Mouse (Mus musculus): ENCODE results near the gene Akna. TPM values are rescaled to one million over a fixed set of nuclear protein-coding genes. Genes with fewer than 3 reads are reported as not detected.

The Akna gene
- total and polyA plus RNA-seq, 2 experiments from 2014 or later: 3.8 to 6.1 TPM

GRCm38 (mm10) chr4:63440262-63440661 lies 37.1 kb upstream of the Akna start:
- 54% methylated on average over 7 of the region's 7 CpGs for WGBS
- DNase-seq (no peak), ATAC-seq (peak; percentile 54)
- Histone ChIP-seq H3K27me3 (ENCODE audit: insufficient read depth, low read length) (no peaks in the 10 kb centered on the region), H3K4me2 (ENCODE audit: low read depth) (no peak overlapping the region), H3K9ac (no peak overlapping the region), H3K27ac (ENCODE audit: low read depth, low read length) (no peak overlapping the region), H3K4me3 (ENCODE audit: low read depth, low read length) (no peak overlapping the region), H3K4me1 (ENCODE audit: insufficient read depth) (no peaks in the 10 kb centered on the region), H3K9me3 (ENCODE audit: low read length) (no peaks in the 10 kb centered on the region), H3K36me3 (ENCODE audit: insufficient read depth) (no peaks in the 10 kb centered on the region)
- no peak for TF ChIP-seq CTCF (IDR thresholded peaks at IDR 0.05; ENCODE audit: low read depth)

GRCm38 (mm10) chr4:63437968-63438367 lies 34.8 kb upstream of the Akna start:
- Histone ChIP-seq H3K9ac (no peak overlapping the region), H3K4me1 (ENCODE audit: insufficient read depth) (no peaks in the 10 kb centered on the region), H3K27me3 (ENCODE audit: insufficient read depth, low read length) (no peaks in the 10 kb centered on the region), H3K9me3 (ENCODE audit: low read length) (no peaks in the 10 kb centered on the region), H3K27ac (ENCODE audit: low read depth, low read length) (no peak overlapping the region), H3K4me2 (ENCODE audit: low read depth) (no peak overlapping the region), H3K4me3 (ENCODE audit: low read depth, low read length) (no peak overlapping the region), H3K36me3 (ENCODE audit: insufficient read depth) (no peaks in the 10 kb centered on the region)
- no peak for TF ChIP-seq CTCF (IDR thresholded peaks at IDR 0.05; ENCODE audit: low read depth)
- no peak for DNase-seq
- ATAC-seq: no peak
- WGBS: 92% methylated on average over 5 of the region's 5 CpGs

GRCm38 (mm10) chr4:63437119-63437815 lies 34.1 kb upstream of the Akna start:
- H3K9ac ChIP-seq: no peak overlapping the region
- no peaks in the 10 kb centered on the region for H3K27me3 ChIP-seq (ENCODE audit: insufficient read depth, low read length)
- no peaks in the 10 kb centered on the region for H3K4me1 ChIP-seq (ENCODE audit: insufficient read depth)
- H3K9me3 ChIP-seq (ENCODE audit: low read length): no peaks in the 10 kb centered on the region
- H3K4me2 ChIP-seq (ENCODE audit: low read depth): no peak overlapping the region
- H3K36me3 ChIP-seq (ENCODE audit: insufficient read depth): no peaks in the 10 kb centered on the region
- WGBS: 68% methylated on average over 16 of the region's 16 CpGs
- DNase-seq: no peak
- ATAC-seq: peak; percentile 47; the same call in 1 of the 2 replicates
- H3K4me3 ChIP-seq (ENCODE audit: low read depth, low read length): no peak overlapping the region
- TF ChIP-seq CTCF (IDR thresholded peaks at IDR 0.05; ENCODE audit: low read depth): no peak
- H3K27ac ChIP-seq (ENCODE audit: low read depth, low read length): no peak overlapping the region

- Histone ChIP-seq H3K36me3 (ENCODE audit: insufficient read depth) (no peaks in the 10 kb centered on the region), H3K9me3 (ENCODE audit: low read length) (no peaks in the 10 kb centered on the region), H3K4me3 (ENCODE audit: low read depth, low read length) (no peak overlapping the region), H3K27me3 (ENCODE audit: insufficient read depth, low read length) (no peaks in the 10 kb centered on the region), H3K4me2 (ENCODE audit: low read depth) (no peak overlapping the region), H3K9ac (no peak overlapping the region), H3K27ac (ENCODE audit: low read depth, low read length) (no peak overlapping the region), H3K4me1 (ENCODE audit: insufficient read depth) (no peaks in the 10 kb centered on the region)
- ATAC-seq: no peak
- DNase-seq: no peak
- 82% methylated on average over 9 of the region's 9 CpGs for WGBS
- no peak for TF ChIP-seq CTCF (IDR thresholded peaks at IDR 0.05; ENCODE audit: low read depth)
Observed at GRCm38 (mm10) chr4:63435402-63435801, 32.2 kb upstream of the Akna start.

DNA sequence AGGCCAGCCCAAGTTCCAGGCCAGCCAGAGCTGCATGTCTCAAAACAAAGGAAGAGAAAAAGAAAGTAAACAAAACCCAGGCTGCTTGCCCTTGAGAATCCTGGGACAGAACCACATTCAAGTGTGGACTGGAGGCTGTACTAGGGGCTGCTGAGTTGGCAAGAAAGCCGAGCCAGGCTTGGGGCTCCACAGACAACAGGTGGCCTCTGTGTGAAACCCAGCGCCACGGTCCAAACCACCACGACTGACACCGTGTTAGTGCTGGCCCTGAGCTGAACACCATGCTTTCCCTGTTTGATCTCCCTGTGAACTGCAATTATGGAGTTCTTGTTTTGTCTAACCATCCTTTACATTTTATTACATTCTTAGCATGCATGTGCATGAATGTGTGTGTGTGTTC lies 27.9 kb upstream of the Akna start:
- Histone ChIP-seq H3K4me3 (ENCODE audit: low read depth, low read length) (no peak overlapping the region), H3K4me1 (ENCODE audit: insufficient read depth) (no peaks in the 10 kb centered on the region), H3K36me3 (ENCODE audit: insufficient read depth) (no peaks in the 10 kb centered on the region), H3K9ac (no peak overlapping the region), H3K4me2 (ENCODE audit: low read depth) (no peak overlapping the region), H3K27me3 (ENCODE audit: insufficient read depth, low read length) (no peaks in the 10 kb centered on the region), H3K27ac (ENCODE audit: low read depth, low read length) (no peak overlapping the region), H3K9me3 (ENCODE audit: low read length) (no peaks in the 10 kb centered on the region)
- 75% methylated on average over 5 of the region's 5 CpGs for WGBS
- DNase-seq (no peak), ATAC-seq (no peak)
- no peak for TF ChIP-seq CTCF (IDR thresholded peaks at IDR 0.05; ENCODE audit: low read depth)

DNA sequence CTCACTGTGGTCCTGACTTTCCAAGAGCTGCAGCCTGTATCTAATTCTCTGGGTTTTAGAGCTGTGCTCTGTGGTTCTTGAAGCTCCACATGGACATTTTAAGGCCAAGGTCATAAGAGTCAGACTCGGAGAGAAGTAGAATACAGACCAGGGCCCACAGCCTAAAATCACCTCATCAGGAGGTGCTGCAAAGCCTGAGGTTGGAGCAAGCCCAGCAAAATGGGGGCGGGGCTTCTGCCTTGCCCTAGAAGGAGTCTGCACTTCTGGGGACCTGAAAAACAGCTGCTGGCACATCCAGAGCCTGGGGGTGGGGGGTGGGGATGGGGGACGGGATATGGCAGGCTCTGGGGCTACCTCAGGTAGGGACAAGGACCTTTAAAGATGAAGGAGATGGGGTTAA lies 27.2 kb upstream of the Akna start:
- WGBS: 48% methylated on average over 3 of the region's 3 CpGs
- H3K9ac ChIP-seq: no peak overlapping the region
- DNase-seq: no peak
- no peak overlapping the region for H3K4me2 ChIP-seq (ENCODE audit: low read depth)
- no peak for TF ChIP-seq CTCF (IDR thresholded peaks at IDR 0.05; ENCODE audit: low read depth)
- H3K4me3 ChIP-seq (ENCODE audit: low read depth, low read length): no peak overlapping the region
- H3K27me3 ChIP-seq (ENCODE audit: insufficient read depth, low read length): no peaks in the 10 kb centered on the region
- H3K36me3 ChIP-seq (ENCODE audit: insufficient read depth): no peaks in the 10 kb centered on the region
- ATAC-seq: no peak
- H3K4me1 ChIP-seq (ENCODE audit: insufficient read depth): no peaks in the 10 kb centered on the region
- H3K27ac ChIP-seq (ENCODE audit: low read depth, low read length): no peak overlapping the region
- H3K9me3 ChIP-seq (ENCODE audit: low read length): no peaks in the 10 kb centered on the region

- DNase-seq (no peak), ATAC-seq (no peak)
- no peak overlapping the region for H3K9ac ChIP-seq
- no peak for TF ChIP-seq CTCF (IDR thresholded peaks at IDR 0.05; ENCODE audit: low read depth)
- H3K4me2 ChIP-seq (ENCODE audit: low read depth): no peak overlapping the region
- H3K4me1 ChIP-seq (ENCODE audit: insufficient read depth): no peaks in the 10 kb centered on the region
- H3K4me3 ChIP-seq (ENCODE audit: low read depth, low read length): no peak overlapping the region
- H3K36me3 ChIP-seq (ENCODE audit: insufficient read depth): no peaks in the 10 kb centered on the region
- H3K27me3 ChIP-seq (ENCODE audit: insufficient read depth, low read length): no peaks in the 10 kb centered on the region
- H3K27ac ChIP-seq (ENCODE audit: low read depth, low read length): no peak overlapping the region
- 79% methylated on average over 8 of the region's 8 CpGs for WGBS
- no peaks in the 10 kb centered on the region for H3K9me3 ChIP-seq (ENCODE audit: low read length)
Observed at GRCm38 (mm10) chr4:63426308-63426707, 23.2 kb upstream of the Akna start.
